Mouse (Mus musculus): Measurements from ENCODE around the gene Camk1d. TPM values are rescaled to one million over a fixed set of nuclear protein-coding genes. Genes with fewer than 3 reads are reported as not detected.
"Not testable (repeated sequence)": the region's sequence is repeated elsewhere in the genome, so short reads cannot be mapped to it uniquely, and the experiment has no call there.

Camk1d gene
- polyA plus RNA-seq, 1 experiment from 2014 or later = 5.6 TPM

- not testable (repeated sequence) for H3K36me3 ChIP-seq (ENCODE audit: control insufficient read depth, insufficient read depth, low read length); H3K4me3 ChIP-seq (ENCODE audit: control insufficient read depth in 1 of 2, insufficient read depth in 1 of 2, low read depth in 1 of 2, low read length in 2 of 2); H3K9ac ChIP-seq (ENCODE audit: low read length); H3K9me3 ChIP-seq (ENCODE audit: control insufficient read depth, low read length); H3K27me3 ChIP-seq (ENCODE audit: control insufficient read depth, insufficient read depth, low read length); H3K4me2 ChIP-seq (ENCODE audit: low read length); H3K27ac ChIP-seq (replicated peaks in 1 of 2; ENCODE audit: control insufficient read depth in 1 of 2, insufficient read depth in 1 of 2, low read depth in 2 of 2, low read length in 2 of 2)
- H3K4me1 ChIP-seq (ENCODE audit: control insufficient read depth in 2 of 2, insufficient read depth in 2 of 2, low read length in 2 of 2) = peaks cover 7 to 18% of the 10 kb centered on the region in 2 experiments
- peak; percentile 71 for ATAC-seq (ENCODE audit: insufficient number of reproducible peaks, insufficient read depth, low FRiP score, low read depth)
- WGBS = 9% methylated on average over 2 of the region's 2 CpGs
These were observed 113.1 kb downstream of the Camk1d start for GRCm38 (mm10) chr2:5601243-5601642.

- Histone ChIP-seq H3K9me3 (ENCODE audit: control insufficient read depth, low read length) (no peaks in the 10 kb centered on the region), H3K4me3 (ENCODE audit: control insufficient read depth in 1 of 2, insufficient read depth in 1 of 2, low read depth in 1 of 2, low read length in 2 of 2) (no peak overlapping the region), H3K27me3 (ENCODE audit: control insufficient read depth, insufficient read depth, low read length) (no peaks in the 10 kb centered on the region), H3K36me3 (ENCODE audit: control insufficient read depth, insufficient read depth, low read length) (no peaks in the 10 kb centered on the region), H3K9ac (ENCODE audit: low read length) (no peak overlapping the region), H3K4me2 (ENCODE audit: low read length) (no peak overlapping the region), H3K4me1 (ENCODE audit: control insufficient read depth in 2 of 2, insufficient read depth in 2 of 2, low read length in 2 of 2) (peaks cover 4 to 11% of the 10 kb centered on the region in 2 experiments), H3K27ac (replicated peaks in 1 of 2; ENCODE audit: control insufficient read depth in 1 of 2, insufficient read depth in 1 of 2, low read depth in 2 of 2, low read length in 2 of 2) (no peak overlapping the region)
- no peak for ATAC-seq (ENCODE audit: insufficient number of reproducible peaks, insufficient read depth, low FRiP score, low read depth)
- 58% methylated on average over 8 of the region's 8 CpGs for WGBS
These were observed 113.9 kb downstream of the Camk1d start for GRCm38 (mm10) chr2:5600183-5600962.

GRCm38 (mm10) chr2:5599713-5600112 lies 114.6 kb downstream of the Camk1d start:
- Histone ChIP-seq H3K27me3 (ENCODE audit: control insufficient read depth, insufficient read depth, low read length) (no peaks in the 10 kb centered on the region), H3K9ac (ENCODE audit: low read length) (no peak overlapping the region), H3K4me3 (ENCODE audit: control insufficient read depth in 1 of 2, insufficient read depth in 1 of 2, low read depth in 1 of 2, low read length in 2 of 2) (no peak overlapping the region), H3K4me1 (ENCODE audit: control insufficient read depth in 2 of 2, insufficient read depth in 2 of 2, low read length in 2 of 2) (peaks cover 4 to 10% of the 10 kb centered on the region in 2 experiments; a peak in 3 of 4 replicates), H3K4me2 (ENCODE audit: low read length) (no peak overlapping the region), H3K27ac (replicated peaks in 1 of 2; ENCODE audit: control insufficient read depth in 1 of 2, insufficient read depth in 1 of 2, low read depth in 2 of 2, low read length in 2 of 2) (no peak overlapping the region), H3K9me3 (ENCODE audit: control insufficient read depth, low read length) (no peaks in the 10 kb centered on the region), H3K36me3 (ENCODE audit: control insufficient read depth, insufficient read depth, low read length) (no peaks in the 10 kb centered on the region)
- ATAC-seq (ENCODE audit: insufficient number of reproducible peaks, insufficient read depth, low FRiP score, low read depth) = no peak
- 44% methylated on average over 4 of the region's 4 CpGs for WGBS

- H3K4me2 ChIP-seq (ENCODE audit: low read length) = no peak overlapping the region
- no peak overlapping the region for H3K9ac ChIP-seq (ENCODE audit: low read length)
- no peak overlapping the region for H3K4me3 ChIP-seq (ENCODE audit: control insufficient read depth in 1 of 2, insufficient read depth in 1 of 2, low read depth in 1 of 2, low read length in 2 of 2)
- H3K4me1 ChIP-seq (ENCODE audit: control insufficient read depth in 2 of 2, insufficient read depth in 2 of 2, low read length in 2 of 2) = peaks cover 4 to 16% of the 10 kb centered on the region in 2 experiments
- H3K36me3 ChIP-seq (ENCODE audit: control insufficient read depth, insufficient read depth, low read length) = no peaks in the 10 kb centered on the region
- no peaks in the 10 kb centered on the region for H3K27me3 ChIP-seq (ENCODE audit: control insufficient read depth, insufficient read depth, low read length)
- H3K9me3 ChIP-seq (ENCODE audit: control insufficient read depth, low read length) = no peaks in the 10 kb centered on the region
- no peak for ATAC-seq (ENCODE audit: insufficient number of reproducible peaks, insufficient read depth, low FRiP score, low read depth)
- no peak overlapping the region for H3K27ac ChIP-seq (replicated peaks in 1 of 2; ENCODE audit: control insufficient read depth in 1 of 2, insufficient read depth in 1 of 2, low read depth in 2 of 2, low read length in 2 of 2)
- 90% methylated on average over 5 of the region's 5 CpGs for WGBS
These were observed 115.8 kb downstream of the Camk1d start for GRCm38 (mm10) chr2:5598533-5598932.

GRCm38 (mm10) chr2:5596882-5597281 lies 117.4 kb downstream of the Camk1d start:
- no peak overlapping the region for H3K9ac ChIP-seq (ENCODE audit: low read length)
- ATAC-seq (ENCODE audit: insufficient number of reproducible peaks, insufficient read depth, low FRiP score, low read depth) = no peak
- H3K4me3 ChIP-seq (ENCODE audit: control insufficient read depth in 1 of 2, insufficient read depth in 1 of 2, low read depth in 1 of 2, low read length in 2 of 2) = no peak overlapping the region
- 27% methylated on average over 12 of the region's 12 CpGs for WGBS
- H3K4me1 ChIP-seq (ENCODE audit: control insufficient read depth in 2 of 2, insufficient read depth in 2 of 2, low read length in 2 of 2) = peaks cover 6 to 23% of the 10 kb centered on the region in 2 experiments
- H3K27ac ChIP-seq (replicated peaks in 1 of 2; ENCODE audit: control insufficient read depth in 1 of 2, insufficient read depth in 1 of 2, low read depth in 2 of 2, low read length in 2 of 2) = no peak overlapping the region
- no peaks in the 10 kb centered on the region for H3K36me3 ChIP-seq (ENCODE audit: control insufficient read depth, insufficient read depth, low read length)
- H3K27me3 ChIP-seq (ENCODE audit: control insufficient read depth, insufficient read depth, low read length) = no peaks in the 10 kb centered on the region
- no peak overlapping the region for H3K4me2 ChIP-seq (ENCODE audit: low read length)
- no peaks in the 10 kb centered on the region for H3K9me3 ChIP-seq (ENCODE audit: control insufficient read depth, low read length)

- no peaks in the 10 kb centered on the region for H3K36me3 ChIP-seq (ENCODE audit: control insufficient read depth, insufficient read depth, low read length)
- no peak overlapping the region for H3K4me3 ChIP-seq (ENCODE audit: control insufficient read depth in 1 of 2, insufficient read depth in 1 of 2, low read depth in 1 of 2, low read length in 2 of 2)
- 88% methylated on average over 8 of the region's 8 CpGs for WGBS
- no peak overlapping the region for H3K27ac ChIP-seq (replicated peaks in 1 of 2; ENCODE audit: control insufficient read depth in 1 of 2, insufficient read depth in 1 of 2, low read depth in 2 of 2, low read length in 2 of 2)
- H3K9me3 ChIP-seq (ENCODE audit: control insufficient read depth, low read length) = no peaks in the 10 kb centered on the region
- no peak for ATAC-seq (ENCODE audit: insufficient number of reproducible peaks, insufficient read depth, low FRiP score, low read depth)
- H3K4me1 ChIP-seq (ENCODE audit: control insufficient read depth in 2 of 2, insufficient read depth in 2 of 2, low read length in 2 of 2) = peaks cover 5 to 17% of the 10 kb centered on the region in 2 experiments
- no peaks in the 10 kb centered on the region for H3K27me3 ChIP-seq (ENCODE audit: control insufficient read depth, insufficient read depth, low read length)
- H3K9ac ChIP-seq (ENCODE audit: low read length) = no peak overlapping the region
- no peak overlapping the region for H3K4me2 ChIP-seq (ENCODE audit: low read length)
These were observed 118.7 kb downstream of the Camk1d start for GRCm38 (mm10) chr2:5595356-5596191.

- no peak for ATAC-seq (ENCODE audit: insufficient number of reproducible peaks, insufficient read depth, low FRiP score, low read depth)
- H3K9me3 ChIP-seq (ENCODE audit: control insufficient read depth, low read length) = no peaks in the 10 kb centered on the region
- WGBS = 60% methylated on average over 6 of the region's 6 CpGs
These were observed 121.7 kb downstream of the Camk1d start for GRCm38 (mm10) chr2:5592461-5593136.

More at GRCm38 (mm10) chr2:5592461-5593136, 121.7 kb downstream of the Camk1d start:
- H3K27me3 ChIP-seq (ENCODE audit: control insufficient read depth, insufficient read depth, low read length) = no peaks in the 10 kb centered on the region
- H3K36me3 ChIP-seq (ENCODE audit: control insufficient read depth, insufficient read depth, low read length) = no peaks in the 10 kb centered on the region
- H3K4me1 ChIP-seq (ENCODE audit: control insufficient read depth in 2 of 2, insufficient read depth in 2 of 2, low read length in 2 of 2) = peaks cover 2 to 13% of the 10 kb centered on the region in 2 experiments; a peak in 2 of 4 replicates
- no peak overlapping the region for H3K9ac ChIP-seq (ENCODE audit: low read length)
- H3K4me2 ChIP-seq (ENCODE audit: low read length) = no peak overlapping the region
- H3K27ac ChIP-seq (replicated peaks in 1 of 2; ENCODE audit: control insufficient read depth in 1 of 2, insufficient read depth in 1 of 2, low read depth in 2 of 2, low read length in 2 of 2) = peak overlapping the region in 1 of 2 experiments; percentile 26; a peak in 1 of 4 replicates
- H3K4me3 ChIP-seq (ENCODE audit: control insufficient read depth in 1 of 2, insufficient read depth in 1 of 2, low read depth in 1 of 2, low read length in 2 of 2) = no peak overlapping the region

Measured in heart, embryonic 14.5 days (tissue).